Mouse (Mus musculus): ENCODE data around the gene Sytl3. TPM values are rescaled to one million over a fixed set of nuclear protein-coding genes. Genes with fewer than 3 reads are reported as not detected.
"Not testable (repeated sequence)": the region's sequence is repeated elsewhere in the genome, so short reads cannot be mapped to it uniquely, and the experiment has no call there.

Sytl3 gene
- total and polyA plus RNA-seq, 2 experiments, result 0.18 TPM; not detected in 1

GRCm38 (mm10) chr17:6624926-6625558 is 33.9 kb upstream of the Sytl3 start:
- DNase-seq (ENCODE audit: extremely low read depth, low read depth, low spot score); H3K27ac ChIP-seq (replicated peaks; ENCODE audit: insufficient read depth, low read depth, low read length); H3K9ac ChIP-seq (ENCODE audit: low read depth, low read length); H3K4me3 ChIP-seq (ENCODE audit: insufficient read depth, low read depth, low read length); H3K79me2 ChIP-seq (ENCODE audit: control insufficient read depth, insufficient read depth, low read length); H3K27me3 ChIP-seq (ENCODE audit: control insufficient read depth, insufficient read depth, low read length); H3K4me1 ChIP-seq (ENCODE audit: control insufficient read depth, insufficient read depth, low read length); H3K36me3 ChIP-seq (ENCODE audit: control insufficient read depth, insufficient read depth, low read length): not testable (repeated sequence)
- 50% methylated on average over 1 of the region's 6 CpGs for WGBS

- H3K27ac ChIP-seq (replicated peaks; ENCODE audit: insufficient read depth, low read depth, low read length); H3K27me3 ChIP-seq (ENCODE audit: control insufficient read depth, insufficient read depth, low read length); H3K4me1 ChIP-seq (ENCODE audit: control insufficient read depth, insufficient read depth, low read length); H3K79me2 ChIP-seq (ENCODE audit: control insufficient read depth, insufficient read depth, low read length); DNase-seq (ENCODE audit: extremely low read depth, low read depth, low spot score); H3K36me3 ChIP-seq (ENCODE audit: control insufficient read depth, insufficient read depth, low read length); H3K4me3 ChIP-seq (ENCODE audit: insufficient read depth, low read depth, low read length); H3K9ac ChIP-seq (ENCODE audit: low read depth, low read length): not testable (repeated sequence)
- WGBS, result 93% methylated on average over 4 of the region's 4 CpGs
These were observed 28.5 kb upstream of the Sytl3 start for GRCm38 (mm10) chr17:6630398-6630797.

GRCm38 (mm10) chr17:6632850-6633249 is 26.0 kb upstream of the Sytl3 start:
- not testable (repeated sequence) for H3K4me1 ChIP-seq (ENCODE audit: control insufficient read depth, insufficient read depth, low read length); H3K4me3 ChIP-seq (ENCODE audit: insufficient read depth, low read depth, low read length); H3K9ac ChIP-seq (ENCODE audit: low read depth, low read length); DNase-seq (ENCODE audit: extremely low read depth, low read depth, low spot score); H3K27me3 ChIP-seq (ENCODE audit: control insufficient read depth, insufficient read depth, low read length); H3K36me3 ChIP-seq (ENCODE audit: control insufficient read depth, insufficient read depth, low read length); H3K27ac ChIP-seq (replicated peaks; ENCODE audit: insufficient read depth, low read depth, low read length); H3K79me2 ChIP-seq (ENCODE audit: control insufficient read depth, insufficient read depth, low read length)
- 96% methylated on average over 6 of the region's 6 CpGs for WGBS

GRCm38 (mm10) chr17:6635781-6636180 is 23.1 kb upstream of the Sytl3 start:
- not testable (repeated sequence) for H3K36me3 ChIP-seq (ENCODE audit: control insufficient read depth, insufficient read depth, low read length); DNase-seq (ENCODE audit: extremely low read depth, low read depth, low spot score)
- WGBS, result 68% methylated on average over 2 of the region's 4 CpGs

GRCm38 (mm10) chr17:6636861-6637260 is 22.0 kb upstream of the Sytl3 start:
- no peak overlapping the region for H3K4me3 ChIP-seq (ENCODE audit: insufficient read depth, low read depth, low read length)
- no peak overlapping the region for H3K9ac ChIP-seq (ENCODE audit: low read depth, low read length)
- H3K4me1 ChIP-seq (ENCODE audit: control insufficient read depth, insufficient read depth, low read length), result no peaks in the 10 kb centered on the region
- no peak overlapping the region for H3K27ac ChIP-seq (replicated peaks; ENCODE audit: insufficient read depth, low read depth, low read length)
- no peak for DNase-seq (ENCODE audit: extremely low read depth, low read depth, low spot score)
- H3K27me3 ChIP-seq (ENCODE audit: control insufficient read depth, insufficient read depth, low read length), result no peaks in the 10 kb centered on the region
- H3K36me3 ChIP-seq (ENCODE audit: control insufficient read depth, insufficient read depth, low read length), result no peaks in the 10 kb centered on the region
- whole genome bisulfite sequencing, result 76% methylated on average over 5 of the region's 5 CpGs
- H3K79me2 ChIP-seq (ENCODE audit: control insufficient read depth, insufficient read depth, low read length), result no peaks in the 10 kb centered on the region
- TF ChIP-seq POLR2A (IDR thresholded peaks at IDR 0.05; ENCODE audit: extremely low read depth, insufficient read depth, low read length), result no peak
- no peak for TF ChIP-seq CTCF (IDR thresholded peaks at IDR 0.05; ENCODE audit: low read depth, low read length)

More at GRCm38 (mm10) chr17:6635781-6636180, 23.1 kb upstream of the Sytl3 start:
- H3K79me2 ChIP-seq (ENCODE audit: control insufficient read depth, insufficient read depth, low read length); H3K4me3 ChIP-seq (ENCODE audit: insufficient read depth, low read depth, low read length); H3K9ac ChIP-seq (ENCODE audit: low read depth, low read length); H3K27ac ChIP-seq (replicated peaks; ENCODE audit: insufficient read depth, low read depth, low read length); H3K4me1 ChIP-seq (ENCODE audit: control insufficient read depth, insufficient read depth, low read length); H3K27me3 ChIP-seq (ENCODE audit: control insufficient read depth, insufficient read depth, low read length): not testable (repeated sequence)

GRCm38 (mm10) chr17:6637434-6637833 is 21.5 kb upstream of the Sytl3 start:
- not testable (repeated sequence) for DNase-seq (ENCODE audit: extremely low read depth, low read depth, low spot score); H3K36me3 ChIP-seq (ENCODE audit: control insufficient read depth, insufficient read depth, low read length); H3K27me3 ChIP-seq (ENCODE audit: control insufficient read depth, insufficient read depth, low read length); H3K9ac ChIP-seq (ENCODE audit: low read depth, low read length); H3K4me1 ChIP-seq (ENCODE audit: control insufficient read depth, insufficient read depth, low read length); H3K4me3 ChIP-seq (ENCODE audit: insufficient read depth, low read depth, low read length); H3K27ac ChIP-seq (replicated peaks; ENCODE audit: insufficient read depth, low read depth, low read length); H3K79me2 ChIP-seq (ENCODE audit: control insufficient read depth, insufficient read depth, low read length)
- WGBS, result 91% methylated on average over 4 of the region's 4 CpGs

GRCm38 (mm10) chr17:6638444-6638843 is 20.4 kb upstream of the Sytl3 start:
- not testable (repeated sequence) for H3K27me3 ChIP-seq (ENCODE audit: control insufficient read depth, insufficient read depth, low read length); DNase-seq (ENCODE audit: extremely low read depth, low read depth, low spot score); H3K79me2 ChIP-seq (ENCODE audit: control insufficient read depth, insufficient read depth, low read length); H3K36me3 ChIP-seq (ENCODE audit: control insufficient read depth, insufficient read depth, low read length); H3K4me3 ChIP-seq (ENCODE audit: insufficient read depth, low read depth, low read length); H3K9ac ChIP-seq (ENCODE audit: low read depth, low read length); H3K27ac ChIP-seq (replicated peaks; ENCODE audit: insufficient read depth, low read depth, low read length); H3K4me1 ChIP-seq (ENCODE audit: control insufficient read depth, insufficient read depth, low read length)
- 82% methylated on average over 8 of the region's 8 CpGs for WGBS

- not testable (repeated sequence) for H3K4me3 ChIP-seq (ENCODE audit: insufficient read depth, low read depth, low read length); H3K79me2 ChIP-seq (ENCODE audit: control insufficient read depth, insufficient read depth, low read length)
- 89% methylated on average over 16 of the region's 21 CpGs for WGBS
These were observed 19.4 kb upstream of the Sytl3 start for GRCm38 (mm10) chr17:6639486-6639885.

GRCm38 (mm10) chr17:6640044-6640637 is 18.8 kb upstream of the Sytl3 start:
- not testable (repeated sequence) for H3K79me2 ChIP-seq (ENCODE audit: control insufficient read depth, insufficient read depth, low read length); H3K36me3 ChIP-seq (ENCODE audit: control insufficient read depth, insufficient read depth, low read length); H3K4me3 ChIP-seq (ENCODE audit: insufficient read depth, low read depth, low read length); H3K27ac ChIP-seq (replicated peaks; ENCODE audit: insufficient read depth, low read depth, low read length); H3K9ac ChIP-seq (ENCODE audit: low read depth, low read length); H3K4me1 ChIP-seq (ENCODE audit: control insufficient read depth, insufficient read depth, low read length); H3K27me3 ChIP-seq (ENCODE audit: control insufficient read depth, insufficient read depth, low read length); DNase-seq (ENCODE audit: extremely low read depth, low read depth, low spot score)
- 88% methylated on average over 10 of the region's 10 CpGs for WGBS

More at GRCm38 (mm10) chr17:6639486-6639885, 19.4 kb upstream of the Sytl3 start:
- H3K4me1 ChIP-seq (ENCODE audit: control insufficient read depth, insufficient read depth, low read length); DNase-seq (ENCODE audit: extremely low read depth, low read depth, low spot score); H3K9ac ChIP-seq (ENCODE audit: low read depth, low read length); H3K27ac ChIP-seq (replicated peaks; ENCODE audit: insufficient read depth, low read depth, low read length); H3K36me3 ChIP-seq (ENCODE audit: control insufficient read depth, insufficient read depth, low read length); H3K27me3 ChIP-seq (ENCODE audit: control insufficient read depth, insufficient read depth, low read length): not testable (repeated sequence)

Measured in liver, adult 2 months (tissue).